Mouse (Mus musculus) small intestine, adult 2 months (tissue): ENCODE results near the gene Ccser1. TPM values are rescaled to one million over a fixed set of nuclear protein-coding genes. Genes with fewer than 3 reads are reported as not detected.

ENCODE experiments used
- H3K27ac ChIP-seq: fragments of 200-500 bp; 2 replicates; pipeline ENCODE4 v1.5.1; 2012; ENCODE audit warnings: low read depth, low read length, control low read depth, inconsistent platforms; ENCODE audit not compliant: insufficient read depth
- H3K27me3 ChIP-seq: fragments of 200-500 bp; 2 replicates; pipeline ENCODE4 v1.6.1; 2012; ENCODE audit warnings: mild to moderate bottlenecking, moderate library complexity, low read length, inconsistent platforms; ENCODE audit not compliant: control insufficient read depth, insufficient read depth
- H3K36me3 ChIP-seq: fragments of 200-500 bp; 2 replicates; pipeline ENCODE4 v1.6.1; 2012; ENCODE audit warnings: mild to moderate bottlenecking, low read length, control low read depth, inconsistent platforms; ENCODE audit not compliant: control insufficient read depth, insufficient read depth
- H3K4me1 ChIP-seq: fragments of 200-500 bp; 2 replicates; pipeline ENCODE4 v1.6.1; 2012; ENCODE audit warnings: low read length, inconsistent platforms, mixed read lengths; ENCODE audit not compliant: control insufficient read depth, insufficient read depth, insufficient read length
- H3K4me3 ChIP-seq: fragments of 200-500 bp; 2 replicates; pipeline ENCODE4 v1.5.1; 2012; ENCODE audit warnings: low read depth, mild to moderate bottlenecking, control low read depth, inconsistent platforms, low read length, moderate library complexity
- CTCF ChIP-seq: fragments of 200-500 bp; IDR thresholded peaks from 2 replicates; pipeline ENCODE4 v1.5.1; 2012; ENCODE audit warnings: low read depth, mild to moderate bottlenecking, control low read depth, inconsistent platforms, low read length, moderate library complexity, mixed read lengths; ENCODE audit not compliant: insufficient replicate concordance, insufficient read length; ENCODE audit errors: extremely low read depth
- POLR2A ChIP-seq: fragments of 200-500 bp; IDR thresholded peaks from 2 replicates; pipeline ENCODE4 v1.6.1; 2012; ENCODE audit warnings: low read depth, mild to moderate bottlenecking, control low read depth, inconsistent platforms, low read length, moderate library complexity
- WGBS: fragments of 180-500 bp; shearing (Covaris S2); methylation state at CpG from one replicate; pipeline ENCODE4 v1.1.7; 2018; 5-methylcytosine and 5-hydroxymethylcytosine counted together
- polyA plus RNA-seq: library from polyadenylated mRNA; depleted of rRNA; stranded (reverse); fragments of >200 nt; gene quantifications from 2 replicates; pipeline ENCODE4 v1.2.3, GENCODE M21; 2012

Gene Ccser1
- polyA plus RNA-seq, 1 experiment: 2.4 TPM

- H3K36me3 ChIP-seq: no peaks in the 10 kb centered on the region
- H3K4me1 ChIP-seq: 0 out of 2 replicates have a peak, but pooled peaks cover 2% of the 10 kb centered on the region
- H3K27me3 ChIP-seq: no peaks in the 10 kb centered on the region
- 84% methylated on average over 6 of the region's 6 CpGs for WGBS
- no peak overlapping the region for H3K4me3 ChIP-seq
- no peak overlapping the region for H3K27ac ChIP-seq
- TF ChIP-seq CTCF: no peak
- no peak for TF ChIP-seq POLR2A
These were observed 142.2 kb downstream of the Ccser1 start for GRCm38 (mm10) chr6:61322328-61322727.

- WGBS: 68% methylated on average over 2 of the region's 2 CpGs
- Histone ChIP-seq H3K36me3 (no peaks in the 10 kb centered on the region), H3K4me3 (no peak overlapping the region), H3K27ac (no peak overlapping the region), H3K4me1 (0 out of 2 replicates have a peak, but pooled peaks cover 2% of the 10 kb centered on the region), H3K27me3 (no peaks in the 10 kb centered on the region)
- TF ChIP-seq POLR2A (no peak), CTCF (no peak)
These were observed 146.0 kb downstream of the Ccser1 start for GRCm38 (mm10) chr6:61326131-61326530.

DNA sequence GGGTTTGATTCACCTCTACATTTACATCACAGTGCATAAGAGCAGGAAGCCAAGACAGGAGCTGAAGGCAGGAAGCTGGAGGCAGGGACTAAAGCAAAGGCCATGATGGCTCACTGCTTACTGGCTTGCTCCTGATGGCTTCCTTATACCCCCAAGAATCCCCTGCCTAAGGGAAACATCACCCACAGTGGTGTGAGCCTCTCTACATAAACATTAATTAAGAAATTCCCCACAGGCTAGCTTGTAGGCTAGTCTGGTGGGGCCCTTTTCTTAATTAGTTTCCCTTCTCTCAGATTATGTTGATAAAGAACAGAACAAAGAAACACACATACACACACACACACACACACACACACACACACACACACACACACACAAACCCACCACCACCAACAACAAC lies 148.9 kb downstream of the Ccser1 start:
- Histone ChIP-seq H3K4me3 (no peak overlapping the region), H3K36me3 (no peaks in the 10 kb centered on the region), H3K27me3 (no peaks in the 10 kb centered on the region), H3K4me1 (no peaks in the 10 kb centered on the region), H3K27ac (no peak overlapping the region)
- TF ChIP-seq POLR2A (no peak), CTCF (no peak)

- 77% methylated on average over 15 of the region's 15 CpGs for WGBS
- no peak overlapping the region for H3K4me3 ChIP-seq
- H3K27ac ChIP-seq: no peak overlapping the region
- TF ChIP-seq CTCF (no peak), POLR2A (no peak)
- no peaks in the 10 kb centered on the region for H3K27me3 ChIP-seq
- H3K4me1 ChIP-seq: no peaks in the 10 kb centered on the region
- no peaks in the 10 kb centered on the region for H3K36me3 ChIP-seq
These were observed 149.7 kb downstream of the Ccser1 start for GRCm38 (mm10) chr6:61329593-61330540.

- no peaks in the 10 kb centered on the region for H3K36me3 ChIP-seq
- no peak overlapping the region for H3K27ac ChIP-seq
- H3K27me3 ChIP-seq: no peaks in the 10 kb centered on the region
- no peaks in the 10 kb centered on the region for H3K4me1 ChIP-seq
- WGBS: 100% methylated on average over 1 of the region's 1 CpGs
- no peak overlapping the region for H3K4me3 ChIP-seq
- TF ChIP-seq POLR2A (no peak), CTCF (no peak)
These were observed 154.3 kb downstream of the Ccser1 start for GRCm38 (mm10) chr6:61334466-61334865.

- no peaks in the 10 kb centered on the region for H3K4me1 ChIP-seq
- H3K4me3 ChIP-seq: no peak overlapping the region
- no peak for TF ChIP-seq CTCF
- TF ChIP-seq POLR2A: no peak
- no peaks in the 10 kb centered on the region for H3K27me3 ChIP-seq
- H3K36me3 ChIP-seq: no peaks in the 10 kb centered on the region
- WGBS: 88% methylated on average over 5 of the region's 5 CpGs
- H3K27ac ChIP-seq: no peak overlapping the region
These were observed 167.1 kb downstream of the Ccser1 start for GRCm38 (mm10) chr6:61347045-61347838.

GRCm38 (mm10) chr6:61363722-61364121 lies 183.6 kb downstream of the Ccser1 start:
- TF ChIP-seq POLR2A (no peak), CTCF (no peak)
- Histone ChIP-seq H3K27ac (no peak overlapping the region), H3K4me1 (no peaks in the 10 kb centered on the region), H3K4me3 (no peak overlapping the region), H3K36me3 (no peaks in the 10 kb centered on the region), H3K27me3 (no peaks in the 10 kb centered on the region)
- 24% methylated on average over 5 of the region's 5 CpGs for WGBS
